Mouse (Mus musculus) CH12.LX (cell line): ENCODE data around the gene Ubn2. TPM values are rescaled to one million over a fixed set of nuclear protein-coding genes. Genes with fewer than 3 reads are reported as not detected.

Experiments
- DNase-seq: peaks from one replicate; pipeline ENCODE4 v3.0.0-alpha.2; 2013; ENCODE audit errors: extremely low read depth
- H3K27ac ChIP-seq: 2 replicates; pipeline ENCODE4 v1.5.1; 2012; ENCODE audit warnings: low read depth, mild to moderate bottlenecking, control low read depth, moderate library complexity; ENCODE audit not compliant: insufficient read depth
- H3K27me3 ChIP-seq: replicated peaks from 2 replicates; pipeline ENCODE3; 2012; ENCODE audit warnings: inconsistent platforms
- H3K36me3 ChIP-seq, 2 experiments: replicated peaks in 1 of 2; 2 replicates each; pipeline versions ENCODE3 to v1.6.1; 2012; ENCODE audit warnings: inconsistent platforms in 1 of 2, low read length in 1 of 2, mild to moderate bottlenecking in 1 of 2, mixed read lengths in 1 of 2, moderate library complexity in 1 of 2; ENCODE audit not compliant: control insufficient read depth in 1 of 2, insufficient read depth in 1 of 2
- H3K4me1 ChIP-seq, 2 experiments: 2 replicates each; pipeline ENCODE4 v1.6.1; 2012; ENCODE audit warnings: inconsistent platforms in 1 of 2, moderate library complexity in 1 of 2; ENCODE audit not compliant: insufficient read depth in 2 of 2, control insufficient read depth in 1 of 2
- H3K4me2 ChIP-seq: 2 replicates; pipeline ENCODE4 v1.6.1; 2012; ENCODE audit warnings: low read depth, mild to moderate bottlenecking, control low read depth; ENCODE audit not compliant: poor library complexity, insufficient read depth, severe bottlenecking
- H3K4me3 ChIP-seq, 3 experiments: fragments of 150-350 bp in 1 of 3; sonication (generic) in 1 of 3; replicated peaks in 1 of 3; 2 replicates each; pipeline versions ENCODE3 to v1.5.1; 2011 to 2012; ENCODE audit warnings: low read depth in 2 of 3, low read length in 2 of 3, mild to moderate bottlenecking in 2 of 3, moderate library complexity in 2 of 3, control low read depth in 1 of 3, improper control_type of control experiment in 1 of 3, inconsistent platforms in 1 of 3, mixed read lengths in 1 of 3; ENCODE audit not compliant: poor library complexity in 1 of 3
- H3K79me2 ChIP-seq: replicated peaks from 2 replicates; pipeline ENCODE4 v1.6.1; 2012; ENCODE audit warnings: mild to moderate bottlenecking, moderate library complexity; ENCODE audit not compliant: control insufficient read depth, poor library complexity, insufficient read depth, severe bottlenecking; ENCODE audit errors: extremely low read depth
- H3K9ac ChIP-seq: 2 replicates; pipeline ENCODE4 v1.6.1; 2012; ENCODE audit warnings: low read depth, mild to moderate bottlenecking, control low read depth, moderate library complexity; ENCODE audit not compliant: insufficient read depth
- H3K9me3 ChIP-seq: replicated peaks from 2 replicates; pipeline ENCODE3; 2012; ENCODE audit warnings: low read length, inconsistent platforms, mixed read lengths
- CHD1 ChIP-seq: IDR thresholded peaks from 2 replicates; pipeline ENCODE4 v1.6.1; 2012; ENCODE audit warnings: low read depth, low read length, improper control_type of control experiment, inconsistent platforms
- CHD2 ChIP-seq: IDR thresholded peaks from 2 replicates; pipeline ENCODE4 v1.6.1; 2011; ENCODE audit warnings: low read length, improper control_type of control experiment
- E2F4 ChIP-seq: IDR thresholded peaks from 2 replicates; pipeline ENCODE4 v1.6.1; 2011; ENCODE audit warnings: low read depth, low read length, improper control_type of control experiment; ENCODE audit not compliant: insufficient replicate concordance
- ELF1 ChIP-seq: IDR thresholded peaks from 2 replicates; pipeline ENCODE4 v1.6.1; 2014; ENCODE audit warnings: low read depth, mild to moderate bottlenecking, inconsistent platforms, low read length, improper control_type of control experiment
- ETS1 ChIP-seq: conservative IDR thresholded peaks from 2 replicates; pipeline ENCODE4 v1.6.1; 2012; ENCODE audit warnings: low read depth, mild to moderate bottlenecking, inconsistent platforms, low read length, improper control_type of control experiment, moderate library complexity
- GABPA ChIP-seq: IDR thresholded peaks from 2 replicates; pipeline ENCODE4 v1.6.1; 2012; ENCODE audit warnings: low read depth, low read length, improper control_type of control experiment, inconsistent platforms; ENCODE audit not compliant: insufficient replicate concordance
- HCFC1 ChIP-seq: IDR thresholded peaks from 2 replicates; pipeline ENCODE4 v1.6.1; 2012; ENCODE audit warnings: low read depth, mild to moderate bottlenecking, inconsistent platforms, low read length, improper control_type of control experiment
- JUN ChIP-seq: IDR thresholded peaks from 2 replicates; pipeline ENCODE4 v1.6.1; 2011; ENCODE audit warnings: low read depth, mild to moderate bottlenecking, low read length, improper control_type of control experiment, moderate library complexity; ENCODE audit not compliant: insufficient read depth
- JUND ChIP-seq: conservative IDR thresholded peaks from 2 replicates; pipeline ENCODE4 v1.6.1; 2011; ENCODE audit warnings: low read depth, low read length, improper control_type of control experiment
- MAFK ChIP-seq: IDR thresholded peaks from 2 replicates; pipeline ENCODE4 v1.6.1; 2011; ENCODE audit warnings: low read length, improper control_type of control experiment; ENCODE audit not compliant: insufficient replicate concordance
- MAX ChIP-seq: IDR thresholded peaks from 2 replicates; pipeline ENCODE4 v1.6.1; 2011; ENCODE audit warnings: low read length, improper control_type of control experiment
- MAZ ChIP-seq: IDR thresholded peaks from 2 replicates; pipeline ENCODE4 v1.6.1; 2012; ENCODE audit warnings: low read depth, mild to moderate bottlenecking, inconsistent platforms, low read length, improper control_type of control experiment, moderate library complexity
- MXI1 ChIP-seq: IDR thresholded peaks from 2 replicates; pipeline ENCODE4 v1.6.1; 2011; ENCODE audit warnings: mild to moderate bottlenecking, low read depth, low read length, improper control_type of control experiment
- MYC ChIP-seq: IDR thresholded peaks from 2 replicates; pipeline ENCODE4 v1.6.1; 2011; ENCODE audit warnings: low read depth, mild to moderate bottlenecking, improper control_type of control experiment, low read length
- NELFE ChIP-seq: IDR thresholded peaks from 2 replicates; pipeline ENCODE4 v1.6.1; 2011; ENCODE audit warnings: low read depth, low read length, improper control_type of control experiment
- NRF1 ChIP-seq: IDR thresholded peaks from 2 replicates; pipeline ENCODE4 v1.6.1; 2014; ENCODE audit warnings: low read depth, mild to moderate bottlenecking, inconsistent platforms, low read length, improper control_type of control experiment, moderate library complexity
- PAX5 ChIP-seq: IDR thresholded peaks from 2 replicates; pipeline ENCODE4 v1.6.1; 2012; ENCODE audit warnings: low read length, inconsistent platforms, mixed read lengths
- POLR2A ChIP-seq: IDR thresholded peaks from 2 replicates; pipeline ENCODE4 v1.6.1; 2011; ENCODE audit warnings: low read depth, mild to moderate bottlenecking, improper control_type of control experiment, low read length
- RAD21 ChIP-seq: IDR thresholded peaks from 2 replicates; pipeline ENCODE4 v1.6.1; 2011; ENCODE audit warnings: low read depth, mild to moderate bottlenecking, low read length, improper control_type of control experiment, moderate library complexity
- SIN3A ChIP-seq: IDR thresholded peaks from 2 replicates; pipeline ENCODE4 v1.6.1; 2012; ENCODE audit warnings: low read length, improper control_type of control experiment, inconsistent platforms
- SMC3 ChIP-seq: IDR thresholded peaks from 2 replicates; pipeline ENCODE4 v1.6.1; 2011; ENCODE audit warnings: low read depth, low read length, improper control_type of control experiment
- TBP ChIP-seq: conservative IDR thresholded peaks from 2 replicates; pipeline ENCODE4 v1.6.1; 2011; ENCODE audit warnings: low read depth, low read length, improper control_type of control experiment
- TCF12 ChIP-seq: IDR thresholded peaks from 2 replicates; pipeline ENCODE4 v1.6.1; 2014; ENCODE audit warnings: low read depth, mild to moderate bottlenecking, inconsistent platforms, low read length, improper control_type of control experiment
- UBTF ChIP-seq: IDR thresholded peaks from 2 replicates; pipeline ENCODE4 v1.6.1; 2012; ENCODE audit warnings: low read depth, mild to moderate bottlenecking, inconsistent platforms, low read length, improper control_type of control experiment, moderate library complexity
- ZC3H11A ChIP-seq: IDR thresholded peaks from 2 replicates; pipeline ENCODE4 v1.6.1; 2012; ENCODE audit warnings: low read depth, mild to moderate bottlenecking, inconsistent platforms, low read length, improper control_type of control experiment
- ZKSCAN1 ChIP-seq: IDR thresholded peaks from 2 replicates; pipeline ENCODE4 v1.6.1; 2012; ENCODE audit warnings: low read depth, inconsistent platforms, low read length, improper control_type of control experiment, borderline replicate concordance
- dilution Hi-C: fragments of 300-500 bp; cut with MboI; formaldehyde crosslinking; loops from 2 replicates; pipeline ENCODE4 v1.14.3; 2020; ENCODE audit warnings: low sequenced_read_pairs; ENCODE audit not compliant: extremely low pct_unique_long_range_greater_than_20kb, extremely low pct_ligation_motif_present
- in situ Hi-C: fragments of 300-500 bp; cut with MboI; formaldehyde crosslinking; loops from 3 replicates; pipeline ENCODE4 v1.14.3; 2019; ENCODE audit warnings: low sequenced_read_pairs, low pct_ligation_motif_present, low pct_unique_long_range_greater_than_20kb, mixed read lengths
- polyA plus RNA-seq: library from polyadenylated mRNA; unstranded; fragments of >175 nt; gene quantifications from 2 replicates; pipeline ENCODE4 v1.2.1, GENCODE M21; 2012; ENCODE audit warnings: low read depth; ENCODE audit not compliant: insufficient read length
- total RNA-seq, 2 experiments: library from RNA; depleted of rRNA; stranded (reverse); fragments of 300-350 nt in 1 of 2; fragments of >200 nt in 1 of 2; gene quantifications; 2 replicates each; pipeline ENCODE4 v1.2.3; 2012 to 2014

Ubn2 gene
- total and polyA plus RNA-seq, 3 experiments, result 4.7 to 7.2 (median 5.2) TPM

DNA sequence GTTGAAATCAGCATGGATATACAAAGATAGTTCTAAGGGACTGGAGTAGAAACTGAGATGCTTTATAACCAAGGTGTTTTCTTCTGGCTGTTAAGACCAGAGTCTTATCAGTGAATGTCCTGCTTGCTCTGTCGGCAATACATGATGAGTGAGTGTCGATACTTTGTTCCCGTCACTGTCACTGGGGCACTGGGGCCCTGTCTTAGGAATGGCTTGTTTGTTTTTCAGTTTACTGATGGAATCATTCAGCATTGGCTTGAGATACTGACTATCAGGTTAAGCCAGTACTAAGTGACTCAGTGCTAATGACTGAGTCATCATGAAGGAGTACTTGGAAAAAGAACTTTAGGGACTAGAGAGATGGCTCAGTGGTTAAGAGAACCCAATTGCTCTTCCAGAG is 10.1 kb downstream of the Ubn2 start:
- H3K36me3 ChIP-seq, result peaks cover 11 to 48% of the 10 kb centered on the region in 2 experiments
- H3K79me2 ChIP-seq, result no peaks in the 10 kb centered on the region
- H3K4me2 ChIP-seq, result no peak overlapping the region
- no peaks in the 10 kb centered on the region for H3K4me1 ChIP-seq
- H3K9me3 ChIP-seq, result no peaks in the 10 kb centered on the region
- no peak overlapping the region for H3K27ac ChIP-seq
- no peaks in the 10 kb centered on the region for H3K27me3 ChIP-seq
- H3K9ac ChIP-seq, result no peak overlapping the region
- DNase-seq, result no peak
- in situ Hi-C loops (no loop called here), dilution Hi-C loops (no loop called here)
- TF ChIP-seq UBTF (no peak), NELFE (no peak), PAX5 (no peak), TBP (no peak), NRF1 (no peak), GABPA (no peak), ZKSCAN1 (no peak), MAX (no peak), CHD2 (no peak), TCF12 (no peak), JUN (no peak), MYC (no peak), E2F4 (no peak), RAD21 (no peak), SMC3 (no peak), MAFK (no peak), ETS1 (no peak), JUND (no peak)
- no peak overlapping the region for H3K4me3 ChIP-seq

DNA sequence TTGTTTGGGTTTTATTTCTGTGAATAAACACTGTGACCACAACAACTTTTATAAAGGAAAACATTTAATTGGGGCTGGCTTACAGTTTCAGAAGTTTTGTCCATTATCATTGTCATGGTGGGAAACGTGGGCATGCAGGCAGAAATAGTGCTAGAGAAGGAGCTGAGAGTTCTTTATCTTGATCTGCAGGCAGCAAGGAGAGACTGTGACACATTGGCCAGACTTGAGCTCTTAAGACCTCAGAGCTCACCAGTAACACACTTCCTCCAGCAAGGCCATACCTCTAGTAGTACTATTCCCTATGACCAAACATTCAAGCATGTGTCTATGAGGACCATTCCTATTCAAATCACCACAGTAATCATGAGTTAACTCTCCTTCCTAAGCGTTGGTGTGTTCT is 14.5 kb downstream of the Ubn2 start:
- dilution Hi-C loops (no loop called here), in situ Hi-C loops (no loop called here)
- Histone ChIP-seq H3K27ac (no peak overlapping the region), H3K79me2 (no peaks in the 10 kb centered on the region), H3K27me3 (no peaks in the 10 kb centered on the region), H3K36me3 (peaks cover 7 to 60% of the 10 kb centered on the region in 2 experiments), H3K4me3 (no peak overlapping the region), H3K9ac (no peak overlapping the region), H3K4me1 (no peaks in the 10 kb centered on the region), H3K9me3 (no peaks in the 10 kb centered on the region), H3K4me2 (no peak overlapping the region)
- TF ChIP-seq ELF1, result no peak
- TF ChIP-seq HCFC1, result no peak
- TF ChIP-seq MAZ, result no peak
- no peak for TF ChIP-seq MXI1
- TF ChIP-seq ETS1, result no peak
- no peak for TF ChIP-seq RAD21
- no peak for TF ChIP-seq MAFK
- TF ChIP-seq ZC3H11A, result no peak
- no peak for TF ChIP-seq ZKSCAN1
- TF ChIP-seq E2F4, result no peak
- TF ChIP-seq SIN3A, result no peak
- no peak for TF ChIP-seq POLR2A
- no peak for TF ChIP-seq TCF12
- TF ChIP-seq CHD1, result no peak
- no peak for DNase-seq
